Mouse (Mus musculus) c-Kit-positive CD71-positive TER-119-positive erythroid progenitor cells, embryonic 14.5 days (primary cell): ENCODE measurements around the gene Commd4.

ENCODE experiments used
- DNase-seq: peaks from one replicate; pipeline ENCODE4 v3.0.0-alpha.2; 2013; ENCODE audit warnings: low spot score

The Commd4 gene

GRCm38 (mm10) chr9:57141417-57142353 lies 16.4 kb downstream of the Commd4 start:
- DNase-seq = no peak

GRCm38 (mm10) chr9:57139571-57139970 lies 18.6 kb downstream of the Commd4 start:
- DNase-seq = no peak

GRCm38 (mm10) chr9:57139110-57139509 lies 19.0 kb downstream of the Commd4 start:
- DNase-seq = no peak

- no peak for DNase-seq
Observed at GRCm38 (mm10) chr9:57138507-57138906, 19.6 kb downstream of the Commd4 start.

- DNase-seq = no peak
Observed at GRCm38 (mm10) chr9:57137777-57138176, 20.4 kb downstream of the Commd4 start.

GRCm38 (mm10) chr9:57137246-57137645 lies 20.9 kb downstream of the Commd4 start:
- no peak for DNase-seq

- peak; percentile 93 for DNase-seq
Observed at GRCm38 (mm10) chr9:57130577-57131433, 27.3 kb downstream of the Commd4 start, which contains the start of gene Man2c1. Gene Man2c1, plus strand, starts transcription at chr9:57130690.

GRCm38 (mm10) chr9:57129641-57130040 lies 28.5 kb downstream of the Commd4 start:
- no peak for DNase-seq

- DNase-seq = no peak
Observed at GRCm38 (mm10) chr9:57117261-57117755, 40.8 kb downstream of the Commd4 start.
